Mouse (Mus musculus) hindlimb bud, embryonic 11.5 days (tissue): Measurements from ENCODE around the gene Trio.

Experiments
- DNase-seq: peaks from one replicate; pipeline ENCODE4 v3.0.0-alpha.2; 2012; ENCODE audit warnings: low read depth, low spot score; ENCODE audit errors: extremely low spot score

The Trio gene

DNA sequence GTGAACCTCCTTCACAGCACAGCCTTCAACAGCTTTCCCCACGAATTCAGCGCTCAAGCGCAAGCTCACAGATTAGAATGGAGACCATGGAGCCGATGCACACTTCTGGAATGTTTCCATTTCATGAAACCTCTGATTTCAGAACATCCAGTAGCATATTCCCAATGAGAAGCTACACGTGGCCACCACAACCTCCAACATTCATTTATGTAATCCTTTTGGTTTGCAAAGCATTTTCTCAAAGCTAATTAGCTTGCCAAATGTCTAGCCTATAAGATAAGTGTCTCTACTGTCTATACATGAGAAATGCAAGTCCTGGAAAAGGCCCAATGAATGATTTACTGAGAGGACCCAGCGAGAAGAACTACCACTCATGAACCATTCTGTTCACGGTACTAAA is 74.5 kb downstream of the Trio start:
- DNase-seq: no peak

DNA sequence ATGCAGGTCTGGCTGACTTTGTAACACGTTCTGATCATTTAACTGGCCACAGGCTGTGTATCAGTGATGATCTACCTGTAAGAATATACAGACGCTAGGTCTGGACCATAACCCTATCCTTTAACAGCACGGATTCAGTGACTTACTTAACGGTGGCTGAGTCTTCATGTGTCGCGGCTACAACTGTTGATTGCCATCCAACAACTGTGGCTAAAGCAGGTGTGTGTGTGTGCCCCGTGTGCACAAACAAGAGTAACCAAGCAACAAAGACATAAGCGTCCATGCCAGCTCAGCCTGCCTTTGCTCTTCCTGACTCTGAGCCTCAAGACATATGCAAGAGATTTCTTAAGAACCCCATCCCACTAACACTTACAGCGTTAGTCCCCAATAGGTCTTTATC is 76.5 kb downstream of the Trio start:
- no peak for DNase-seq

DNA sequence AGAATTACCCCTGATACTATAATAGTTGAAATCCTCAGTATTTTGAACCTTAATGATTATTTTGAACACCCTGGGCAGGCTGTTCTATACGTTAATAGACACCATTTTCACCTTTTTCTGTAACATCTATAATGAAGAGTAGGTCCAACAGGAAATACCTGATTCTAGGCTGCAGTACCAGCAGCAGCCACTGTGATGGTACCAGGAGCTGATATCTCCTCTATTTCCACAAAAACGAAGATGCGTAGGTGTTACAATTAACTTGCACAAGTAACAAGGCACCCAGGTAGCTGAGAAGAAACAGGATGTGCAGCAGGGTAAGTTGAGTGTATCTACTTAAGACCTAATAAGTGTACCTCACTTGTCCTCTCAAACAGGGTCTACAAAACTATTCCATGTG is 77.8 kb downstream of the Trio start:
- no peak for DNase-seq

DNA sequence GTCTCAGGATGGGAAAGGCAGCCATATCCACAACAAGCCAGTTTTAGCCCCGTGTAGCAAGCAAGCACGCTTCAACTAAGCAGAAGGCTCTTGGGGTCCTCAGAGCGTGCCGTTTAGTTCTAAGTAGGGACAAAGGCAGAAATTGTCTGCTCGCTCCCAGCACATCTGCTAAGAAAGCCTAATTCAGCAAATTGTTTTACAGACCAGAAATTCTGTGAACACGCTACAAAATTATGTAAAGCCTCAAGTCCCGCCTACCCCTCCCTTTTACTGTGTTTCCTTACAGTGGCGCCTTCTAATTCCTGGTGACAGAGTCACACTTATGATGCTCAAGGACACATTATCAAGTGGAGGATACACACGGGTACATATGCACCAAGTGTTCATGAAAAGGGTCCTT is 80.1 kb downstream of the Trio start:
- DNase-seq: no peak

DNA sequence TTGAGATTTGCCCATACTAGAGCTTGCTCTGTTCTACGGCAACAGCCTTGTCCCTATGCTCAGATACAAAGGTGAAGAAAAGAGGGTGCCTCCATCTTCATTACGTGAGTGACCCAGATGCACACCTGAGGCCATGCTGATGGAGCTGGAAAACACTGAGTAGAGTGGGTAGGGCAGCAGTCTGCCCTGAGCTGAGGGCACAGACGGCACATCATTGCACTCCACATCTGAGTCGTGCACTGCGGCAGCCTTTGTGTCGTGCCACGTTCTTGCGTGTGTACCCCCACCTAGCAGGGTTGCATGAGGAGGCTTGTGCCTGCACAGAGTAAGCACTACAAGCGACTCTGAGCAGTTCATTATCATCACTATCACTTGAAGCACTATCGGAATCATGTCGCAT is 80.8 kb downstream of the Trio start:
- no peak for DNase-seq

DNA sequence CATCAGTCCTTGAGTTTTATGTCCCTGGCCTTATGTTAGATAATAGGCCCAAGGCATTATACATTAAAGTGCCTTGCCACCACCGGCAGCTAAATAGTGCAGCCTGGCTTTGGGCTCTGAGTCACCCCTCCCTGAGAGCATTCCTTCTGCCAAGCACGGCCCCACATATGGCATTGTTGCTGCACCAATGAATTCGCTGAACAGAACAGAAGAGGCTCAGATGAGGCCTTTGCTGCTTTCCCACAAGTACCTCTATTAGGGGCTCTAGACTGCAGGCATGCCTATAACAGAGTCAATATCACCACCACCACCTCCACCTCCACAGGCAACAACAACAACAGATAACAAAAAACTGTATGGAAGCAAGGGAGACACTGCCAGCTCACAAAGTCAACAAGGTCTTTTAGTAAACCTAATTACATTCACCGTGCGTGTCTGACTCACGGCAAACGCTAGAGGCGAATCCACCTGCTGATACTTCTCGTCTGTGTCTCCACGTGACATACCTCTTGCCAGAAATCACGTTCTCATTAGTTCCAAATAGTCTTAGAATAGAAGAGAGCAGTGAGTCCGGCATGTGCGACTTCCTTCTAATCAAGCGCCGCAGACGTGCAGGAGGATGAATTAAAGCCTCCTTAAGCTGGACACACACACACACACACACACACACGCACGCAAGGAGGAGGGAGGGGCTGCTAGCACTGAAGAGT is 82.0 kb downstream of the Trio start:
- no peak for DNase-seq

DNA sequence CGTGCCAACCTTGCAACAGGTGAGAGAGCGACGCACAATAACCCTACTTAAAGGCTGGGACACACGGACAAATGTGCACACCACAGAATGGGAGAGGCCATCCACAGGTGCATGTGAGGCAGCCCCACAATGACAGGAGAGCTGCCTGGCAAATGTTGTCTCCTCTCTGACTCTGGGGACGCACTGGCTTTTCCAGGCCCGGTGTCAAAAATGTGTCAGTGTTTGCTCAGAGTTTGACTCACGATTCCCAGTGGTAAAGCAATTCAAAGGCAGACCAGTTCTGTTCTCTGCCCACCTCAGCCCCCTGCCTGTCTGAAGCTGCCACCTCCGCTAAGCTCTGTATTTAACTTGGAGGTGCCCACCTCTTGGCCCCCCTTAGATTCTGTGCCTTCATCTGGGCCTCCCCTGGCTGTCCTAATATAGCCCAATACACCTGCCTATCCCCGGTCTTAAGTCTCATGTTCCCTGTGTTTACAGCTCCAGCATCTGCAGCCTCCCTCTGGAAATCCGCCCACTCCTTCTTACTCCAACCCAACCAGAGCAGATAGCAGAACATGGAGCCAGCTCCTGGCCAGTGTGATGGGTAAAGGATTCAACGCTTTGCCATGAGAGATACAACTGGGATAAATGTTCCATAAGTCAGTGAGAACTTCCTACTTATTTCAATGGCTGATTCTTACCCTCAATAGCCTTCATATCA is 83.3 kb downstream of the Trio start:
- no peak for DNase-seq

DNA sequence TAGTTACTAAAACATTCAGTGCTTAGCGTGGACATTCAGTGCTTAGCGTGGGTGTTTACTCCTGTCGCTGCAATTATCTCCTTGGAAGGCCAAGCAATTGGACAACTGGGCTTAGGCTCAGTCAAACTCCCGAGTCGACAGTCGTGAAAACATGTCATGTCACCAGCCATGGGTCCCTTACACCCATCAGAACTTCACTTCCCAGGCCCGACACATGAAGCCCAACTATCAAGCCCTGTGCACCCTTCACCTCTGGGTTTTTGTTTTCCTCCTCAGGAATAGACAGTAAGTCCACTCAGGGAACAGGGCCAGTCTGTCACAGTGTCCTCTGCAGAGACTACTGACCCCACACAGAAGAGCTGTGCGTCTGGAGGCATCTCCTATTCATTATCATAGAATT is 84.2 kb downstream of the Trio start:
- DNase-seq: no peak

DNA sequence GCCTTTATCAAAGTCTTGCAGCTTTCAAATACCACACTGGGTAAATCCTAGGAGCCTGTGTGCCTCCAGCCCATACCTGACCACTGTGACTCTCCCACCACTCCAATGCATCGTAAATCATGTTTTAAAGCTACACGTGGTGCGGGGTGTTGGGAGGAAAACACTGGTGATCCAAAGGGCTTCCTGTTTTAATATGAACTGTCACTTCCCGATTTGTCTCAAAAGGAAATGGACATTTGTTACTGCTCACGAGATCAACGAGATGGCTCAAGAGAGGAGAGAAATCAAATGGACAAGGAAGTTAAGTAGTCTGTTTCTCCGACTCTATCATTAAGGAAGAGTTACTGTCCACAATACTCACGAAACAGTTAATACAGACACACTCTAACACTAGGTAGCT is 84.6 kb downstream of the Trio start:
- no peak for DNase-seq

DNA sequence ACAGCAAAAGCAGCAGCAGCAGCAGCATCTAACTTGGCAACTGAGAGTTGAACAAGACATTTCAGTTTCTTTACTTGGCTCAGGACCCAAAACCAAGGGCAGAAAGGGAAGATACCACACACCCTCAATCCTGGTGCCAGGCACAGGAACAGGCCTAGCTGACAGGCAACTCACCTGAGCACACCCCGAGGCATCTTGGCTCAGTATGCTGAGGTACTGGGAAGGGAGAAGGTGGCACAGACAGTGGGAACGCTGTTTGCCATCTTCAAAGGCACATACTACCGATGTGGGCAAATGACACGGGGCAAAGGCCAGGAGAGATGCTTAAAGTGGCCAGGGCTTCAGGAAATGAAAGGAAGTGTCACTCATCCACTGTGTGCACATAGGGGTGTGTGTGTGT is 85.6 kb downstream of the Trio start:
- DNase-seq: no peak

DNA sequence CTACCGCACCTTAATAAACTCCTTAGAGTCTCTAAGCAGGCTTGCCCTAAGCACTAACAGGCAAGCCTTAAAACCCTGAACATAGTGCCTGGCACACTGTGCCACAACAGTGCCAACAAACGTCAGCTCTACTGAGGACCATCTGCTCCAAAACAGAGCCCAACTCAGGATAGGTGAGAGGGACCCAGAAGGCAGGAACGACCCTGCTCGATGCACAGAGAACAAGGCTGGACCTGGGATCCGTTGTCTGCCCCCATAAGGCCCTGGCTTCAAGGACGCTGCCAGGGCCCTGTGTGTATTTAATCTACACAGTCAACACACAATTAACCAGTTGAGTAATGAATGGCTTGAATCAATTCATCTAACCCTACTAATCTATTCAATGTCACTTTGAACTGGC is 86.8 kb downstream of the Trio start:
- DNase-seq: no peak

DNA sequence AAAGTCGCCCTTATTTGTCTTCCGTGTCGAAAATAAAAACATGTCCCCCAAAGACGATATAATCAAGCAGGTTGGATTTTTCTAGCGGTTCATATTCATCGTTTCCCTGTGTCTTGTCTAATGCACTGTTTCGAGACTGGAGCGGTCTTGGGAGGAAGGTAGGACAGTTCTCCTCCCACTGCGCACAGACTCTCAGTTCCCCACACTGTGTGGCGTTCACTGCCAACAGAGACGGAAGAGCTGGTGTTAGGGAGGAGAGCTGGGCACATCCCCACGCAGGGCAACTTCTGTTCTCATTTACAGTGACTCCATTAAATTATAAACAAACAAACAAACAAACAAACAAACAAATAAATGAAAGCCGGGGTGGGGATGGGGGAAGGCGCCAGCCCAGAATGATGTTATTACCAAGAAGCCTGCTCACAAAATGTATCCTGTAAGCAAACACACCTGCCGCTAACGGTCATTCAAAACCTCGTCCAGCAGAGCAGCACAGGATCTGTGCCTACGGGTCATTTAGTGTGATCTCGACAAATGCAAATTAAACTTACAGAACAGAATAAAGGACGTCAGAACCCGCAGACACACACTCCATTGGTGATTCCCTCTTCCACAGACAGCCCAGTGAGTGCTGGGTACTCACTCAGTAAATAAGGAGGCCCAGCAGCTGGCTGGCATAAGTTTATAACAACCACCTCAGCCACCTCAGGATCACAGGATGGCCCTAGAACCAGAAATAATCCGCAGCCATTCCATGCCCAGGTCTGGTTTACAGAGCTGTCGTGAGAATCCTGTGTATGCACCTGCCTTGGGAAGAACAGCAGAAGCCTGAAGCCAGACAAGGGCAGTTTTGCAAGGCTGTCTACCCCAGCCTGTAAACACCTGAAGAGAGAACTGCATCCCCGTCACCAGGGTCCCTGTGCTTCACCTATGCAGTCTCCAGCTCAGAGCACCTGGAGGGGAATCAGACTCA is 87.5 kb downstream of the Trio start:
- DNase-seq: no peak

DNA sequence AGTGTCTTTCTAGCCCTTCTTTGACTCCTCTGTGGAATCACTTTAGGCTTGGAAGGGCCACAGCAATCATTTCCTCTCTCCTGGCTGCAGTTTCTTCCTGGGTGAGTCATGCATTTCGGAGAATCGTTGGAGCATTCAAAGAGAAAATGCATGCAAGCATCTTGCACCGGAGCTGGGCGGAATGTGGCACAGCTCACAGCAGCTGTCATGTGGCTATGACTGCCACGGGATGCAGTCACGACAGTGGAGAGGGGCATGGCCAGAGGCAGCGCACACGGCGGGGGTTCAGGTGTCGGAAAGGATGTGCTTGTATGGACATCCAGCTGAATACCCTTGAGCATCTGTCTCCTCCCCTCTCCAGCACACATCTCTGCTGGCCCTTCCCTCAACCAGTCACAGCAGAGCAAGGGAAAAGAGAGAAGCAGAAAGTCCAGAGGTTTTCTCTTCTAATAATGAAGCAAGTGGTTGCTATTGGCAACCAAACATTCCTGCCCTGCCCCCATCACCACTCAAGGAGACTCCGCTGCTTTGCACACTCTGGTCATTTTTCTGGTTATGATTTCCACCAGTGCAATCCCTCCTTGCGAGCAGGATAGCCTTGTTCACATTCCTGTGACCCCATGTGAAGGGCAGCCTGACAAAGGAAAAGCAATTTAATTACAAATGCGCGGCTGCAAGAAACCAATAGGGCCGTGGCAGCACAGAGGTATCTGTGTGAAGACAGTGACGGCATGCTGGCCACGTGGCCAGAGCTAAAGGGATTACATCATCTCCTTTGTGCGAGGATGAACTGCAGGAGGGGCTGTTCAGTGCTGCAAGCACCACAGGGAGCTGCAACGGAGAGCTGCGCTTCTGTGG is 88.4 kb downstream of the Trio start:
- peak; percentile 57 for DNase-seq

DNA sequence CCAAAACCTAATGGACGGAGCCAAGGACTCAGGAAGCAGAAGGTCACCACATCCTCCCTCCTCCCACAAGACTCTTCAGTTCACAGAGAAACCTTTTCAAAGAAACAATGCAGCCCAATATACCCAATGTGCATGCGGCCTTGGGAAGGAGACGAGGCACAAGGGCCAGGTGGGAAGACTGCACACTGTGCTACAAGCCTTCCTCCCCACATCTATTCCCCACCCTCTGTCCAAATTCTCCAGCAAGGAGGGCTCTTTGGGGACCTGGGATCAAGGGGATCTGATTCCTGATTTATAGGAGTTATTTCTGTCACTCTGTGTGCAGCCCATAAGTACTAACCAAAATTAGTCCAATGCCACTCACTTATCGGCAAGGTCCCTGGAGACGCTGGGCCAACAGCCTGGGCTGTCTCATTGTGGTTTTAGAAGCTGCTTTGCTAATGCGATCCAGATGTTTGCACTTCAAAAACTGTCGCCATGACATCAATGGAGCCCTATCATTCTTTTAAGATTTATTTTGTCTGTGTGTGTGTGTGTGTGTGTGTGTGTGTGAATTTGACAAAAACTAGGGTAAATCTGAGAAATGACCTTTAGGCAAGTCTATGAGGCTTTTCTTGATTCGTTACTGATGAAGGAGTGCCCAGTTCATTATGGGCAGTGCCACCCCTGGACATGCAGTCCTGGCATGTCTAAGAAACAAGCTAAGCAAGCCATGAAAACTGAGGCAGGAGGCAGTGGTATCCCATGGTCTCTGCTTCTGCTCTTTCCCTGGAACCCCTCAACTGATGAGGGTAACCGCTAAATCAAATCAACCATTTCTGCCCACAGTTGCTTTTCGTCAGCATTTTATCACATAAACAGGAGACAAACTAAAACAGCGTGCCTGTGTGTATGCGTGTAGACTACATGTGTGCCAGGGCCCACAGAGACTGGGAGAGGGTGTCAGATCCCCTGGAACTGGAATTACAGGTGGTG is 89.6 kb downstream of the Trio start:
- DNase-seq: peak; percentile 56

DNA sequence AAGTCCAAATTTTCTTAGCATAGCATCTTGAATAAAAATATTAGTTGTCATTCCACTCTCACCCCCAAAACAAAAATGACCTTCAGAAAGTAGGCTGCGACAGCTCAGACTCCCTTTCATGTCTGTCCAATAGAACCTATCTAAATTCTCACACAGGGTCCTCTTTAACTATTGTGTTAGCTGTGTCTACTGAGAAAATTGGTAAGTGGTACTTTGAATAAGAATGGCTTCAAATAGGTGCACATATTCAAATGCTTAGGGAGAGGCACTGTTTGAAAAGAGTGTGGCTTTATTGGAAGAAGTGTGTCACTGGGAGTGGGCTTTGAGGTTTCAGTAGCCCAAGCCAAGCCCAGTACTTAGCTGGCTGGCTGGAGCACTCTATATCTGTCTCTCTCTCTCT is 92.4 kb downstream of the Trio start:
- no peak for DNase-seq

DNA sequence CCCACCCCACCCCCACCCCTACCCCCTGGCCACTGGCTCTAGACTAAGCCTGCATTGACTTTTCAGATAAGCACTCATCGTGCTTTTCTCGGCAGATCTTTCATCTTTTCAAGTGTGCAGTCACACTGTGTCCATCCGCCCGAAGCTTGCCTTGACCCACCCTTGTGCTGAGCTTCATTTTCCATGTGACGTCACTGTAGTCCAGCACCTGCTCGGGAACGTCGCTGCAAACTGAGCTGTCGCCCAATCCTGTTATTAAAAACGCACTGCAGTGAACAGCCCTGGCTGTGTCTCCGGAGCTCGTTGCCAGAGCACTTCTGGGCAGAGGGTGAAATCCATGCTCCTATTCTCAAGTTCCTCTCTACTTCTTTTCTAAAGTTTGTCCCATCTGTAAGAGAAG is 93.8 kb downstream of the Trio start:
- no peak for DNase-seq

DNA sequence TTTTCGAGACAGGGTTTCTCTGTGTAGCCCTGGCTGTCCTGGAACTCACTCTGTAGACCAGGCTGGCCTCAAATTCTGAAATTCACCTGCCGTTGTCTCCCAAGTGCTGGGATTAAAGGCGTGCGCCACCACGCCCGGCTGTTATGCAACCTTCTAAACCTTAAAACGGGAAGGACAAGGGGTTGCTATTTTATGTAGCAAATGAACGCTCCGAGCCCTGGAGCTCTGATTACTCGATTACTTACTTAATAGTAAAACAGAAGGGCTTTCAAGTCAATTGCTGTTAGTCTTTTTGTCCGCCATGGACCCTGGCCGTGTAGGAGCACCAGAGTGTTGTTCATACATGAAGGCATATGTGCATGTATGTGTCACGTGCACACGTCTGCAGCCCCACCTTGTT is 94.2 kb downstream of the Trio start:
- no peak for DNase-seq

DNA sequence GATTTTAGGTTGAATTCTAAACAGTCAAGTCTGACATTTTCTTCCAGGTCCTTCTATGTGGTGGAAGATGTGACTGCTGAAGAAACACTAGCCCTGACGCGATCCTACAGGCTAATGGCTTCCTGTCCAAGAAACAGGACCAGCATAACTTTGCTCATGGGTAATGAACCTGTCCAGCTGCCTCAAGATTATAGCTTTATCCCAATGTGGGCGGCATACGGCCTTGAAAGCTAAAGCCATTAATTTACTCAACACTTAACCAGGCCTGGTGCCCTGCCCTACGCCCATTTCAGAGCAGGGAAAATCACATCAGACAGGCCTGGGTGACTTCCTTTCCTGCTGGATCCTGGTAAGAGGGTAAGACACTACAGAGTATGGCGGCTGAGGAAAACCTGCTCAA is 98.0 kb downstream of the Trio start:
- DNase-seq: no peak

DNA sequence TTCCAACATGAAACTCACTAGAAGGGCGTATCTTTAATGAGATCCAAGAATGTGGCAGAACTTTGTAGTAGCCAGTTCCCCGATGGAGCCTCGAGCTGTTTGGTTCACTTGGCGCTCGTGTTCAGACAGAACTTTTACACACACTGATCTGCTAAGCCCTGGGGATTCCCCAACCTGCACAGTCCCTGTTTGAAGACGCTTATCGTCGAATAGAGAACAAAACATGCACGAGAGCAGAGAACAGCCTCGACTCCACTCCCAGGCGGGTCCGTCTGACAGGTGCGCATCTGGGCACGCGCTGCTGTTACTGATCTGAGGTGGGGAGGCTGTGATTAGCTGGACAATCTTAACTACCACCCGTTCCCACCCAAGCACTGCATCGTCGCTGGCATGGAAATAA is 98.7 kb downstream of the Trio start:
- no peak for DNase-seq

DNA sequence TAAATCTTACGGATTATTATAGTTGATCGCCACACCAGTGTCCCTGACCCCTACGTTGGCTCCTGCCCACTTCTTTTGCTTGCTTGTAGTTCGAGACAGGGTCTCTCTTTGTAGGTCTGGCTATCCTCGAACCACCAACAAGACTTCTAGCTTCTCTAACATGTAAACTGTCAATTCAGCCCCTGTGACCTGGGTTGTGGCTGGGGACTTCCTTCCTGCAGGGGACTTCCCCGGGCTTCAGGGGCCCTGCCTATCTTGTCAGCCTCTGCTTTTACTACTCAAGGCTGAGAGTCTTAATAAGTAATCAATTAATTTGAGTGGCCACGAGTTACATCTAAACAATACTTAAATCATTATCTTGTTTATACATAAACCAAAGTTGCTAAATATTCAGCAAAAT is 99.2 kb downstream of the Trio start:
- DNase-seq: no peak
